13 mouse cellular contexts compared by ENCODE assay signal in genomic region chr2:51752941-51753564, GRCm38 (mm10).
A peak's percentile ranks its signal among the peaks of the same experiment; 100 is the strongest.
DNase-seq lines count a peak whose midpoint lies in the region; ATAC-seq and TF ChIP-seq lines count a peak whose summit lies in the region.
"Had no signal": no experiment of that assay in that cellular context is flagged by ENCODE, and none has a peak within 500 bp of the region (broad histone marks: within the 10 kb centered on the region; RNA-seq: fewer than 3 reads in every experiment).

No protein-coding gene starts in this region.

- 0 out of 2 replicates have a peak, but pooled peaks cover 2% of the 10 kb centered on the region for H3K27me3 ChIP-seq in E14TG2a.4 (ENCODE audit: insufficient read depth, low read length)
- no peaks in the 10 kb centered on the region for H3K27me3 ChIP-seq in embryonic facial prominence, embryonic 14.5 days (replicated peaks; ENCODE audit: control insufficient read depth, insufficient read depth, low read length)
- H3K27me3 ChIP-seq in heart, embryonic 10.5 days (ENCODE audit: insufficient read depth, poor library complexity, severe bottlenecking) = no peaks in the 10 kb centered on the region
- H3K27me3 ChIP-seq: CH12.LX; liver, embryonic 15.5 days; megakaryocyte, embryonic 14.5 days had no signal

- no peaks in the 10 kb centered on the region for H3K36me3 ChIP-seq in E14TG2a.4 (ENCODE audit: insufficient read depth, low read length)
- H3K36me3 ChIP-seq in embryonic facial prominence, embryonic 14.5 days (ENCODE audit: control insufficient read depth, insufficient read depth, low read length) = no peaks in the 10 kb centered on the region
- no peaks in the 10 kb centered on the region for H3K36me3 ChIP-seq in heart, embryonic 10.5 days
- H3K36me3 ChIP-seq: liver, embryonic 15.5 days had no signal

- intact Hi-C loops in heart, postnatal 14 days (cut with DNase I) = no loop called here

- peak; percentile 47; the same call in 1 of the 2 replicates for ATAC-seq in embryonic facial prominence, embryonic 14.5 days (ENCODE audit: low read depth)

- H3K4me1 ChIP-seq in E14TG2a.4 (replicated peaks; ENCODE audit: low read depth, low read length) = peaks cover 41% of the 10 kb centered on the region
- H3K4me1 ChIP-seq in embryonic facial prominence, embryonic 14.5 days (ENCODE audit: control insufficient read depth, insufficient read depth, low read length) = no peaks in the 10 kb centered on the region
- no peaks in the 10 kb centered on the region for H3K4me1 ChIP-seq in heart, embryonic 10.5 days
- H3K4me1 ChIP-seq: liver, embryonic 15.5 days; megakaryocyte, embryonic 14.5 days had no signal

- no peak overlapping the region for H3K27ac ChIP-seq in embryonic facial prominence, embryonic 14.5 days (replicated peaks; ENCODE audit: low read depth, low read length)
- no peak overlapping the region for H3K27ac ChIP-seq in heart, embryonic 10.5 days
- H3K27ac ChIP-seq: kidney, postnatal 0 days; liver, embryonic 15.5 days had no signal

- no peak overlapping the region for H3K9ac ChIP-seq in embryonic facial prominence, embryonic 14.5 days (ENCODE audit: low read depth, low read length)
- H3K9ac ChIP-seq: liver, embryonic 15.5 days had no signal

- peak; percentile 43 for DNase-seq in brain, embryonic 18.5 days (ENCODE audit: low read depth, low spot score)
- no peak for DNase-seq in embryonic facial prominence, embryonic 14.5 days (ENCODE audit: low spot score)
- DNase-seq in mesoderm, embryonic 11.5 days (ENCODE audit: low read depth, low spot score) = peak; percentile 49
- DNase-seq in heart, postnatal 14 days = no peak
- no peak for DNase-seq in heart, embryonic 10.5 days (ENCODE audit: low spot score)
- no peak for DNase-seq in gastrocnemius, postnatal 25 days
- DNase-seq in kidney, adult 11 months = no peak
- DNase-seq: right cerebral cortex, postnatal 14 days had no signal

- no peaks in the 10 kb centered on the region for H3K9me3 ChIP-seq in E14TG2a.4 (ENCODE audit: low read length)
- 0 out of 2 replicates have a peak, but pooled peaks cover 5% of the 10 kb centered on the region for H3K9me3 ChIP-seq in embryonic facial prominence, embryonic 14.5 days (ENCODE audit: control insufficient read depth, low read length)
- H3K9me3 ChIP-seq in heart, embryonic 10.5 days = no peaks in the 10 kb centered on the region
- H3K9me3 ChIP-seq: liver, embryonic 15.5 days had no signal

- TF ChIP-seq CTCF in E14TG2a.4 (conservative IDR thresholded peaks at IDR 0.05; ENCODE audit: low read length) = no peak

- no peak overlapping the region for H3K4me2 ChIP-seq in embryonic facial prominence, embryonic 14.5 days (ENCODE audit: low read depth, low read length)
- H3K4me2 ChIP-seq: liver, embryonic 15.5 days had no signal

- 54% methylated on average over 12 of the region's 12 CpGs for WGBS in embryonic facial prominence, embryonic 14.5 days
- WGBS in heart, embryonic 10.5 days = 73% methylated on average over 12 of the region's 12 CpGs

- H3K4me3 ChIP-seq in E14TG2a.4 (replicated peaks; ENCODE audit: low read length) = peak overlapping the region; percentile 35
- no peak overlapping the region for H3K4me3 ChIP-seq in embryonic facial prominence, embryonic 14.5 days (ENCODE audit: low read depth, low read length)
- no peak overlapping the region for H3K4me3 ChIP-seq in heart, embryonic 10.5 days
- H3K4me3 ChIP-seq: liver, embryonic 15.5 days; megakaryocyte, embryonic 14.5 days had no signal

Comparison
In these comparisons a context has a peak if more than half of its experiments do, and no peak if none do; other contexts are left out.
1. DNase-seq: peak in brain, embryonic 18.5 days (single experiment) and mesoderm, embryonic 11.5 days (single experiment); none in embryonic facial prominence, embryonic 14.5 days (single experiment), heart, postnatal 14 days (0 of 2), heart, embryonic 10.5 days (single experiment), gastrocnemius, postnatal 25 days (single experiment) and kidney, adult 11 months (single experiment).